Mouse (Mus musculus) frontal cortex, adult (tissue): ENCODE results near the gene Eps15l1.

Source experiments
- ATAC-seq: cut with Nextera tagmentation; 2 replicates; pipeline ENCODE4 v1.9.2; 2017; ENCODE audit warnings: mild to moderate bottlenecking, moderate library complexity, mixed read lengths; ENCODE audit not compliant: low TSS enrichment

Gene Eps15l1

DNA sequence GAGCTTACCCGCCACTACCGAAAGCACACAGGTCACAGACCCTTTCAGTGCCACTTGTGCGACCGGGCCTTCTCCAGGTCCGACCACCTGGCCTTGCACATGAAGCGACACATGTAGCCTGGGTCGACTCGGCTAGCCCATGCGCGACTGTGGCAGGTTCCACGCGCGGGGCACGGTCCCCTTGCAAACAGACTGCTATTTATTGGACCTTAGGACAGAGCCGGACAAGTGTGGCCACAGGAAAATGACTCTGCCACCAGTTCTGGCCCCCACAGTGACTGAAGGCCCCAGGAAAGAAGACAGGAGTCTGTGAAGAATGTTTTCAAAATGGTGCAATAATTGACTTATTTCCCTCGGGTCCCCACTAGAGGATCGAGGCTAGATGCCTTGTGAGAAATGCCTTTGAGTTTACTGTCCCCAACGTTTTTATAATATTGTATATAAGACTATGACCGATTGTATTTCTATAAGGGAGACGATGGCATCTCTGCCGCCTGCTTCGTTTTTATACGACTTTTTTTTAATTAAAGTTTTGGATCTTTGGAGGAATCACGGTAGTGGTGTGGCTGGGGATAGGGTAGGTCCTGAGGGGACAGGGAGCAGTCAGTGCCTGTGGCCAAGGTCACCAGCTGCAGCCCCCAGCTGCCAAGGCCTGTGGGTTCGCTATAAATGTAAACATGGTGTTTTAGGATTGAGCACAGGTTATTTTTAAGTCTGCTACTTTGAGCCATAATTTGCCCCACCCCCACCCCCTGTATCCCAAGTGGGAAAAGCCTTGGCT is 100.3 kb downstream of the Eps15l1 start:
- no peak for ATAC-seq

DNA sequence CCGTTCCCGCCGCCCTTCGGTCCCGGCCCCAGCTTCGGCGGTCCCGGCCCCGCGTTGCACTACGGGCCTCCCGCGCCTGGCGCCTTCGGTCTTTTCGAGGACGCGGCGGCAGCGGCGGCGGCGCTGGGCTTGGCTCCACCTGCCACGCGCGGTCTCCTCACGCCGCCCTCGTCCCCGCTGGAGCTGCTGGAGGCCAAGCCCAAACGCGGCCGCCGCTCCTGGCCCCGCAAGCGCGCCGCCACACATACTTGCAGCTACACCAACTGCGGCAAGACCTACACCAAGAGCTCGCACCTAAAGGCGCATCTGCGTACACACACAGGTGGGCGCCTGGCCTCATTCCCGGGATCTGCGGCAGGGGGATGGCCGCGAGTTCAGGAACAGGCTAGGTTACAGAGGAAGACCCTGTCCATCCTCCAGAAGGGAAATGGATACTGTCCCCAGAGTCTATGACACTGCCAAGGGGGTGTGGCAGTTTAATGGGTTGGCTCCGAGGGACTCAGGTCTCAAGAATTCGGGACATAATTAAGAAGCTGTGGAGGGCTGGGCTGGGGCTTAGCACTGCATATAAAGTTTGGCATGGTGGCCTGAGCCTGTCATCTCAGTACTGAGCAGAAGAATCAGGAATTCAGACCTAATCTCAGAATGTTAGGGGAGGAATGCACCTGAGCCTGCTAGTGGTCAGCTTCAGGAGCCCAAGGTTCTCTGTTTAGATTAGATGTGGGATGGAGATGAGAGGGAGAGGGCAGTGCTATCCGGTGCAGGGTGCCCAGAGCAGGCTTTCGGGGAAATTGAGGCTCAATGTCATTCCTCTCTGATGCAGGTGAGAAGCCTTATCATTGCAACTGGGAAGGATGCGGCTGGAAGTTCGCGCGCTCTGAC is 101.1 kb downstream of the Eps15l1 start:
- ATAC-seq = no peak

DNA sequence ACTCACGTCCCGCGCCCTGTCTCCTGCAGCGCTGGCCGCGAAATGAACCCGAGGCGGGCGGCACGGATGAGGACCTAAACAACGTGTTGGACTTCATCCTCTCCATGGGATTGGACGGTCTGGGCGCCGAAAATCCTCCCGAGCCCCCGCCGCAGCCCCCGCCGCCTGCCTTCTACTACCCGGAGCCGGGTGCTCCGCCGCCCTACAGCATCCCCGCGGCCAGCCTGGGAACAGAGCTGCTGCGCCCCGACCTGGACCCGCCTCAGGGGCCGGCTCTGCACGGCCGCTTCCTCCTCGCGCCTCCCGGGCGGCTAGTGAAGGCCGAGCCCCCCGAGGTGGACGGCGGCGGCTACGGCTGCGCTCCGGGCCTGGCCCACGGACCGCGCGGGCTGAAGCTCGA is 101.9 kb downstream of the Eps15l1 start:
- no peak for ATAC-seq

DNA sequence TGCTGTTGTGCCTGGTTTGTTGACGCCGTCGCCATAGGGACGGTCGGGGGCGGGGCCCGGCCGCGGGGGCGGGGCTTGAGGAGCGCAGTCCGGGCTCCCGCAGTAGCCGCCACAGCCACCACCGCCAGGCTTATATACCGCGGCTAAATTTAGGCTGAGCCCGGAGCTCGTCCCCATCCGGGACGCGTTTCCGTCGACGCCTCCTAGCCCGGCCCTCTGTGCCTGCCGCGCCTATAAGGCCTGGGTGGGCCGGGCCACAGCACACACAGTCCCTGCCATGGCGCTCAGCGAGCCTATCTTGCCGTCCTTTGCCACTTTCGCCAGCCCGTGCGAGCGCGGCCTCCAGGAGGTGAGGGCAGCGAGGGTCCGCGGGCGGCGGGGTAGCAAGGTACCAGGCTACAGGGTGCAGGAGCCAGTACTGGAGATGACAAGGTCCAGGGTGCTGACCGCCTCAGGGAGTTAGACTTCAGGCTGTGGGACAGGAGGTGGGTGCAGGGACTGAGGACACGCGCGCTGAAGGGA is 102.4 kb downstream of the Eps15l1 start, which contains the start of gene Klf2:
TSS of gene Klf2 (plus strand) at position 233 of the 522 bp plus-strand sequence.
- peak; percentile 76 for ATAC-seq

DNA sequence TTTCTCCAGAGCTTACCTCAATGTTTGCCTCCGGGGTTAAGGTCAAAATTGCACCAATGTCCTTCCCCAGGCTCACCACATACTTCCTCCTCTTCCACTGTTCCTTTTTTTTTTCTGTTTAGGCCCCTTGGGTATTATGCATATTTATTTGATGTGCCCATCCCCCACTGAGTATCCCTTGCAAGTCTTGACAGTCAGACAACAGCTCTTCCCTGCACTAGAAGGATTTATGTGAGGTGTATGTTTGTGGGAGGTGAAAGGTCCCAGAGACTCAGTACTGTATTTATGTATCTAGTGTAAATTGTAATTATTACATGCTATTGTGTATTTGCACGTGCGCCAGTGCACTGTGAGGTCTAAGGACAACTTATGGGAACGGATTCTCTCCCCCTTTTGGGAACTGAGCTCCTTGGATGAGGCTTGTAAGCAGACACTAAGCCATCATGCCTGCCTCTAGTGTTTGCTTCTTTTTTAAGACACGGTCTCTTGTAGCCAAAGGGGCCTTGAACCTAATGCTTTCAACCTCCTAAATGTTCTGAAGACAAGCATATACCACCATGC is 103.4 kb downstream of the Eps15l1 start:
- no peak for ATAC-seq

DNA sequence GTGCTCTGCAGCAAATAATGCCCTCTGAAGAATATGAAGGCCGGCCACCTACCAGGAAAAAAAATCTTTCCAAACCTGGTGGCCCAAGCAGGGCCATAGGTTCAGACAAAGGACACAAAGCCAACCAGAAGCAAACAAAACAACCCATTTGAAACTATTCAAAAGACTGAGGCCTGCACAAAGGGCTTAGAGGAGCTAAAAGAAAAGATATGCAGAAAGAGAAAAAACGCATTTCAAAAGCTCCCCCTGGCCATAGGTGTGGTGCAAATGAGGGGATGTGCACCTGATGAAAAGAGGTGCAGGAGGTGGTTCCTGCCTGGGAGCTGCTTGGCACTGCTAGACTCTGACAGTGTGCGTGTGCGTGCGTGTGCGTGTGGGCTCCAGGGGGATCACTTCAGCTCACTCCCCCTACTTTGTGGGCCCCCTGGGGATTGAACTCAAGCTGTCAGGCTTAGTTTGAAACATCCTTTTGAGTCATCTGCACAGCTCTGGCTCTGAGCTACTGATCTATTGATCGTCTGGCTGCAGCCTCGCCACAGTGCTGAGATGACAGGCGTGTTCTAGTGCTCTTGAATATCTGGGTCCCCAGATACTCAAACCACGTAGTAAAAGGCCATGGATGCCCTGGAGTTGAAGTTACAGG is 105.1 kb downstream of the Eps15l1 start:
- no peak for ATAC-seq

DNA sequence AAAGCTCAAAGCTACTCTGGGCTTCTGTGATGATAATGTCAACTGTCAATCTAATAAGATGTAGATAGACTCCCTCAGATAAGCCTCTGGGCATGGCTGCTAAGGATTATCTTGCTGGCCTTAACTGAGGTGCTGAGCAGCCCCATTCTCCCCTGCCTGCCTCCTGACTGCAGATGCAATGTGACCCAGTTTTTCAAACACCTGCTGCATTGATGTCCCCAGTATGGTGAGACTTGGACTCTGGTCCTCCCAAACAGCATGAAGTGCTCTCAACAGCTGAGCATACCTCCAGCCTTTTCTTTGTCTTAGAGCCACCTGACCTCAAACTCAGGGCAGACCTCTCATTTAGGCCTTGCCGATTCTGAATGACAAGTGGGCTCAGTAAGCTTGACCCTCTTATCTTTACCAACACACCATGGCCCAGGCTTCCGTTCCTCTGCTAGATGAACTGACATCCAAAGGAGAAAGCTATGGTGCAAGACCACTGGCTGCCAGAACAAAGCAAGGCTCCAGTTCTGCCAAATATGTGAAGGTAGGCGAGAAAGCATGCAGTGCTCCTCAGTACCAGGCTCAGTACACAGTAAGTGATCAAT is 108.2 kb downstream of the Eps15l1 start:
- no peak for ATAC-seq

DNA sequence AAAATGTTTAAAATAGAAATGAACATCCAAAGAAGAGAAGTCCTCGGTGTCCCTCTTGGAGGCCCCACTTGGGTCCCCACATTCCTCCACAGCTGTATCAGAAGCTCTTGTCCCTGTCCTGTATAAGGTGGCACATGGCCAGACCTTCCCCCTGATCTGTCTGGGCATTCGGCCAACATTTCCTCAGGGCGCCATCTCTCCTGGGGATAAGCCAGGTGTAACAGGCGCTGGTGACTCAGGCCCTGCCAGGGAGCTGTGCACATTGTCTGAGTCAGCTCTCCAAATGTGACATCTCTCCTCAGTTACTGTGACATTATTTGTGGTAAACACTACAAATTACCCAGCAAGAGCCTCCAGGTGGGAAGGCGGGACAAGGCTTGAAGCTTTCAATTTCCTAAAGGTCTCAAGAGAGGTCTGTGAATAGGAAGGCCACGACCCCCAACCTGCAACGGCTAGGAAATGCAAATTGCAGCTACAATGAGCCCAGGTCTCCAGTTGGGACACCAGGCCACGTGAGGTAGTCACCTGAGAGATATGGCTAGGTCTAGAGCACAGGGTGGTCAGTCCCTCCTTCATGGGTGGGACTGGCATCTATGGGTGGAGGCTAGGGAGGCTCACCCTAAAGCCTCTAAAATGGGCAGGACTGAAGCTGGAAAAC is 110.3 kb downstream of the Eps15l1 start:
- ATAC-seq = peak; percentile 84

DNA sequence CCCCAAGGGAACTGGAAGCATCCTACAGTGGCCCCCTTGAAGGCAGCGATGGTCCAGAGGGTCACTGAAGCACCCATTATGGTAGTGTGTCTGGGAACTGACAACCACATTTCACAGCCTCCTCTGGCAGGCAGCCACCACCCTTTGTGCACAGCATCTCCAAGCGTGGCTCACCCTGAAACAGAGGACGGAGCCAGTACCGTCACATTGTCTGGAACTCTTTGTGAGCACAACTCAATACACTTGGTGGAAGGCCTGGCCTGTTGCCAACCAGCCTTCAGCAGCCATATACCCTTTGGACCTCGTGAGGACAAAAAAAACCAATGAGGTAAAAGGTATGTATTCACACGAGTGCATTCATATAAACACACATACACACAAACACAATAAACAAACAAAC is 113.0 kb downstream of the Eps15l1 start:
- no peak for ATAC-seq

DNA sequence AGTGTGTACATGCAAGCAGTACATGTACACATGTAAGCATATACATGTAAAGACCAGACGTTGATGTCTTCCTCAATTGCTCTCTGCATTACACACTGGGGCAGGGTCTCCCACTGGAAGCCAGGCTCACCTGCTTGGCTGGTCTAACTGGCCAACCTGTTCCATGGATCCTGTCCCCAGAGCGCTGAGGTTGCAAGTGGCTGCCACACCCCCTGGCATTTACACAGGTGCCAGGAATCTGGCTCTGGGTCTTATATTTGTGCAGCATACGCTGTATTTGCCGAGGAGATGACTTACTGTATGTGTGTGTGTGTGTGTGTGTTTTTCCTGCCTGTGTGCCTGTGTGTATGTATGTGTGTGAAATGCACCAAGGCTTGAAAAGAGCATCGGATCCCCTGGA is 114.3 kb downstream of the Eps15l1 start:
- ATAC-seq = no peak

DNA sequence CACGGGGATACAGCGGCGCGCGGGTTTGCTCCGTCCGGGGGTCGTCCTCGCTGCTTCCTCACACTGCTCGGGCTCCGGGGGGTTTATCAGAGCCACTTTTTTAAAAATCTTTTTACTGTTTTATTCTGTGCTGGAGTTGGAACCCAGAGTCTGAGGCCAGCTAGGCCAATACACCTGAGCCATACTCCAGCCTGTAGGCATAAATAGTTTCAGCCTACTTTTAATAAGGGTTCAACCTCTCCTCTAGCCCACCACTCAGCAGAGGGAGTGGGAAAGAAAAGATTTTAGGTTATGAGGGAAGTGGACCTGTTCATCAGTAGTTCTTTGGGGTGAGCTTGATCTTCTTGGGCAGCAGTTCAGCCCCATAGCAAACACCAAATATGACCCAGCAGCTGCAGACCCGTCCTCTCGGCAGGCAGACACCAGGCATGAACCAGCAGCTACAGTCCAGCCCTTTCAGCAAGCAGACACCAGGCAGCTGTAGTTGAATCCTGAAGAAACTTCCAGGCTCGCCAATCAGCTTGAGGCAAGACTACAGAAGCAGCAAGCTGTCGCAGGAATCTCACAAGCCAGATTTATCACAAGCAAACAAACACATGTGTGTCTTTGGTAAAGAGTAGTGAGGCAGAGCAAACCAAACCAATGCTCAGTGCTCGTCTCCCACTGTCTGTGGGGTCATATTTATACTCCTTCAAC is 115.9 kb downstream of the Eps15l1 start, which contains the start of gene Gm10282:
TSS of gene Gm10282 (minus strand) at position 51 of the 696 bp plus-strand sequence.
- ATAC-seq = no peak

DNA sequence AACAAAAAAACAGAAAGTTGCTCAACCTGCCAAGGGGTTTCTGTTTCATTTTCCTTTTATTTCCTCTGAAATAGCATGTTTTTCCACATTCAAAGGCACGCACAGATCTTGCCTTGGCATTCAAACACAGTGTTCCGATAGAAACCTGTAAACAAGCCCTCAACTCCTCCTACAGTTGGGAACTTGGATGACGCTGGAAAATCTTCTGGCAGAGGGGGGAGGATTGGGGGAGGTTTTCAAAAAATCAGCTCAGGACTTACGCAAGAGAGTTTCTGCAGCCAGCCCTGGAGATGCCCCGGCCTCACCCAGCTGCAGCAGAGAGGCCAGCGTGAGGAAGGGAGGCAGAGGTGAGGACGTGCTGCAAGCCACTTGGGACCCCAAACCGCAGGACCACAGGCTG is 117.6 kb downstream of the Eps15l1 start:
- ATAC-seq = peak; percentile 86

DNA sequence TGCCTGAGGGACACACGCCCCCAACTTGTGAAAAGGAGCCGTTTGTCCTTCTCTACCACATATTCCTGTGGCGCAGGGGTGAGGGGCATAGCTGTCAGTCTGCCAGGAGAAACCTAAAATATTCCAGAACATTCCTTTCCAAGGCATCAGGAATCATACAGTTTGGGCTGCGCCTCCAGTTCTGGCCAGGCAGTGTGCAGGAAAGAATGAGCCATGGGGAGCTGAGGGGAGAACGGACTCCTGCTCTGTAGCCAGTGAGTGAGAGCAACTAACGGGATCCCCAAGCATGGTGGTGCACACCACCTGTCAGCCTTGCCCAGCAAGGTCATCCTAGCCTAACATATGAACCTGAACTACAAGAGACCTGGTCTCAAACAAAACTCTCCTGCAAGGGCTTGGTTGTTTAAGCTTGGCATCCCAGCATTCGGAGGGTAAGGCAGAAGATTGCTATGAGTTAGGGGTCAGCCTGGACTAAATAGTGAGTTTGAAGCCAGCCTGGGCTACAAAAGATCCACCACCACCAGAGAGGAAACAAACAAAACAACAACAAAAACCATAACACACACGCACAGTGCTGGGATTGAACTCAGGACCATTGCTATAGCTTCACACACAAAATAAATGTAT is 118.2 kb downstream of the Eps15l1 start:
- ATAC-seq = peak; percentile 62; the same call in 1 of the 2 replicates

DNA sequence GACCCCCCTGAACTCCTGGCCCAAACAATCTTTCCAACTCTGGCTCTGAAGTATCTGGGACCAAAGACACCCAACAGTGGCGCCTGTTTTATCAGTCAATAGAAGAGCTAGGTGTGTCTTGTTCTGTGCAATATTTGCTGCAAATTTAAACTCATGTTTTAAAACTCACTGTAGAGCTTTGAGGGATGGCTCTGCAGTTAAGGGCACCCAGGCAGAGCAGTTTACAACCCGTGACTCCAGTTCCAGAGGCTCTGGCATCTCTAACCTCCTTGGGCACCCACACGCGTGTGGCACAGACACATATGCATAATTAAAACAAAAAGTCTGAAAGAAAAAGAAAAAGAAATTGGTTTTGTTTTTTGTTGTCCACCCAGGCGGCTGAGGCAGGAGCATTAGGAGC is 119.8 kb downstream of the Eps15l1 start:
- ATAC-seq = no peak

DNA sequence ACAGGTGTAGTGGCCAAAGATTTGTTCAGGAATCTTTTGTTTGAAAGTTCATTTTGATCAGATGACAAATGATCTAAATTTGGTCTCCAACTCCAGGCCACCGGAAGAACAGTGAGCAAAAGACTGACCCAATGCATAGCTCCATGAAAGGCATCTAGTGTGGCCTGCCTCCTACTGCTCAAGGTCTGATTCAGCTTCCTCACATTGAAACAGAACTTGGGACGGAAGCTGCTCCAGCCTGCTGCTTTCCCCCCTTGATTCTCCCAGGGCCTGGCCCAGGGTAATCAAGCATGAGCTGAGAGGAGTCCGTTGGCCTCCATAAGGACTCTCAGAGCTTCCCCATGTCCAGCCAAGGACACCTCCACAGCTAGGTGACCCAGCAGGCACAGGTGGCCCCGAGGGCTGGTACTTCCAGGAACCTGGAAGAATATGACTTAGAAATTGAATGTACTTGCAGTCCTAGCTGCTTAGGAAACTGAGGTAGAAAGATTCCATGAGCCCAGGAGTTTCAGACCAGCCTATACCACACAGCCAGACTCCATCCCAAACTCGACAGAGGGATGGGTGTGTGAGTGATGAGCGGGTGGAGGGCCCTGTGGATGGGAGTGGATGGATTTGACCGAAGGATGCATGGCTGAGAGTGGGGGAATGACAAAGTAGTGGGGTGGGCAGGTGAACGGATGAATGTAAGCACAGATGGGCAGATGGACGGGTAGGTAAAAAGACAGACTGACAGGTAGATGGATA is 120.4 kb downstream of the Eps15l1 start:
- no peak for ATAC-seq

DNA sequence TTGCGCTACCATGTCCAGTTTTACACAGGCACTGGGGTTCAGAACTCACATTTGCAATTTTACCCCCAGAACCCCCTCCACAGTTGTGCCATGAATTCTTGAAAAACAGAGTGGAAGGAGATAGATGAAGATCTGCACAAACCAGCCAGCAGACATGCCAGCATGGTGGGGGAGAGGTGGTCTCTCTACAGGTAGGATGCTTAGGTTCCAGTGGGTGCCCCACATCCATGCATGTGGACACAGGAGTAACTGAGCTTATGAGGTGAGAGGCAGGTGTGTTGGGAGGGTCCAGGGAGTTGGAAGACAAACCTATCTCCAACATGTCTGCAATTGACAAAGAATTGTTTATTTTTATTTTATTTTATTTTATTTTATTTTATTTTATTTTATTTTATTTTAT is 122.3 kb downstream of the Eps15l1 start:
- ATAC-seq = no peak

DNA sequence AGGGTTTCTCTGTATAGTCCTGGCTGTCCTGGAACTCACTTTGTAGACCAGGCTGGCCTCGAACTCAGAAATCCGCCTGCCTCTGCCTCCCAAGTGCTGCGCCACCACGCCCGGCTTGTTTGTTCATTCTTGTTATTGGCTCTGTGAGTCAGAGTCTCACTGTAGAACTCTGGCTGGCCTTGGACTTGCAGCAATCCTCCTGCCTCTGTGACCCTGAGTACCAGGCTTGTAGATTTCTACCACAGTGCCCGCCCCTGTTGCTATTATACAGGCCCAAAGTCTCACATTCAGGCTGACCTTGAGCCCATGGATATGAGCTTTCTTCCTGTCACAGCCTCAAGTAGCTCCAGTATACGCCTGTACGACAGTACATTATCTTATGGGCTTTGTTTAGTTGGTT is 124.7 kb downstream of the Eps15l1 start:
- ATAC-seq = no peak

DNA sequence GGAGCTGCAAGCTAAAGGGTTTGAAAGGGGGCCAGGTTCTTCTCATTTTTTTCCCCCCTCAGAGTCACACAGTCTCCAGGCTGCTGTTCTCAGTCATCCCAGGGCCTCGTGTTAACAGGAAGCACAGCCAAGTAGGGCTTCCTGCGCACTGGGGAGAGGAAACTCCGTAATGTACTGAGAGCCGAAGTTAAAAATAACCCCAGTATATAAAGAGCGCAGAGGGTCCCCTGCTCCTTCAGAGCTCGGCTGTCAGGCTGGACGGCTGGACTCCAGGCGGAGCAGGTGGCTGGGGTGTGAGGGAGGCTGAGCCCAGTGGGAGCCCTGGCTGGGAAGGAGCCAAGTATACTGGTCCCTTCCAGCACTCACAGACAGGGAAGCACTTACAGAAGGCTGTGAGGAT is 125.6 kb downstream of the Eps15l1 start:
- peak; percentile 90 for ATAC-seq

DNA sequence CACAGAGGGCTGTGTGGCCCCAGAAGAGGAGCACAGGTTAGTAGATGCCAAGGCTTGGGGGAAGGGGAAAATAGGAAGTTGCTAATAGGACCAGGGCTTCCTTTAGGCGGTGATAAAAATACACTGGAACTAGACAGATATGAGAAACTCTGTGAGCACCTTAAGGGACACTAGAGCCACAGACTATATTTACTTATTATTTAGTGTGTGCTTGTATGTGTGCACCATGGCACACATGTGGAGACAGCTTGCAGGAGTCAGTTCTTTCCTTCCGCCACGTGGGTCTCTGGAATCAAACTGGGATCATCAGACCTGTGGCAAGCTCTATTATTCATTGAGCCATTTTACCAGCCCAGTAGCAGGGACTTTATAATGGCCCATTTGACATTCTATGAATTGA is 126.1 kb downstream of the Eps15l1 start:
- no peak for ATAC-seq
